Comparison of ENCODE assay signal across 20 mouse cellular contexts in the genomic region with DNA sequence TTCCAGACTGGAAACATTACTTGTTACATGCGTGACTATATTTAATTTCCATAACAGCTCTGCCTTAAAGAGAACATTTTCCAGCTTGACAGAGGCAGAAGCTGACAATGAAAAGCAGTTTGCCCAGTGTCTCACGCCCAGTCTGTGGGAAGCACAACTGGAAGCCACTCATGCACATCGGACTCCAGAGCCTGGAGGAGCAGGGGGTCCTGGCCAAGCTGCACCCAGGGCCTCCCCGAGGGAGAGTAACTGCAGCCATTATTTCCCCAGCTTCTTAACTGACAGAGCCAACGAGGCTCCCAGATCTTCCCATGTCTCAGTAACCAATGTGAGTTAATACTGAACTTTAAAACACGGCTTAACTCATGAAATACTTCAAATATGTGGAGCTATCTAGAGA.
DNase-seq lines count a peak whose midpoint lies in the region; ATAC-seq and TF ChIP-seq lines count a peak whose summit lies in the region.
"Had no signal": no experiment of that assay in that cellular context is flagged by ENCODE, and none has a peak within 500 bp of the region (broad histone marks: within the 10 kb centered on the region; RNA-seq: fewer than 3 reads in every experiment).

No protein-coding gene starts in this region.

- H3K4me1 ChIP-seq in heart, embryonic 11.5 days (ENCODE audit: control insufficient read depth, insufficient read depth, low read length) = peaks cover 6% of the 10 kb centered on the region
- H3K4me1 ChIP-seq in intestine, embryonic 14.5 days (replicated peaks; ENCODE audit: control insufficient read depth, insufficient read depth, low read length) = peaks cover 11% of the 10 kb centered on the region
- no peaks in the 10 kb centered on the region for H3K4me1 ChIP-seq in intestine, postnatal 0 days (replicated peaks; ENCODE audit: control insufficient read depth, insufficient read depth, low read length)
- H3K4me1 ChIP-seq in lung, embryonic 14.5 days (ENCODE audit: insufficient read depth) = peaks cover 10% of the 10 kb centered on the region
- H3K4me1 ChIP-seq in lung, postnatal 0 days (ENCODE audit: insufficient read depth, low read depth, low read length) = 0 out of 2 replicates have a peak, but pooled peaks cover 5% of the 10 kb centered on the region

- H3K36me3 ChIP-seq in heart, embryonic 11.5 days (ENCODE audit: control insufficient read depth, insufficient read depth, low read length) = no peaks in the 10 kb centered on the region
- no peaks in the 10 kb centered on the region for H3K36me3 ChIP-seq in intestine, embryonic 14.5 days (ENCODE audit: control insufficient read depth, insufficient read depth, low read length)
- H3K36me3 ChIP-seq in intestine, postnatal 0 days (ENCODE audit: control insufficient read depth, insufficient read depth) = no peaks in the 10 kb centered on the region
- no peaks in the 10 kb centered on the region for H3K36me3 ChIP-seq in lung, embryonic 14.5 days (ENCODE audit: insufficient read depth)
- no peaks in the 10 kb centered on the region for H3K36me3 ChIP-seq in lung, postnatal 0 days (ENCODE audit: insufficient read depth, low read length)
- H3K36me3 ChIP-seq: forebrain, embryonic 12.5 days had no signal

- no peak overlapping the region for H3K4me2 ChIP-seq in heart, embryonic 11.5 days
- H3K4me2 ChIP-seq in intestine, embryonic 14.5 days (ENCODE audit: low read length) = no peak overlapping the region
- no peak overlapping the region for H3K4me2 ChIP-seq in intestine, postnatal 0 days (replicated peaks; ENCODE audit: low read depth)
- no peak overlapping the region for H3K4me2 ChIP-seq in lung, embryonic 14.5 days
- H3K4me2 ChIP-seq in lung, postnatal 0 days (replicated peaks; ENCODE audit: low read depth, low read length) = no peak overlapping the region
- H3K4me2 ChIP-seq: forebrain, embryonic 12.5 days had no signal

- WGBS in heart, embryonic 11.5 days (ENCODE audit: insufficient replicate concordance) = 56% methylated on average over 6 of the region's 6 CpGs
- 51% methylated on average over 6 of the region's 6 CpGs for WGBS in intestine, embryonic 14.5 days
- WGBS in intestine, postnatal 0 days = 61% methylated on average over 6 of the region's 6 CpGs
- WGBS in lung, embryonic 14.5 days = 41% methylated on average over 6 of the region's 6 CpGs
- 42% methylated on average over 6 of the region's 6 CpGs for WGBS in lung, postnatal 0 days

- no peak overlapping the region for H3K4me3 ChIP-seq in heart, embryonic 11.5 days (ENCODE audit: low read depth, low read length)
- H3K4me3 ChIP-seq in intestine, embryonic 14.5 days (ENCODE audit: low read depth, low read length) = no peak overlapping the region
- H3K4me3 ChIP-seq in intestine, postnatal 0 days (ENCODE audit: low read depth, low read length) = no peak overlapping the region
- no peak overlapping the region for H3K4me3 ChIP-seq in lung, embryonic 14.5 days (ENCODE audit: low read depth, low read length)
- no peak overlapping the region for H3K4me3 ChIP-seq in lung, postnatal 0 days (ENCODE audit: low read depth, low read length)
- H3K4me3 ChIP-seq: forebrain, embryonic 12.5 days had no signal

- TF ChIP-seq CTCF in intestine, postnatal 0 days (IDR thresholded peaks at IDR 0.05; ENCODE audit: low read depth) = no peak
- no peak for TF ChIP-seq CTCF in lung, embryonic 14.5 days (IDR thresholded peaks at IDR 0.05; ENCODE audit: low read depth)
- TF ChIP-seq CTCF in lung, postnatal 0 days (IDR thresholded peaks at IDR 0.05) = no peak

- no peak for DNase-seq in heart, postnatal 14 days
- no peak for DNase-seq in intestine, embryonic 14.5 days (ENCODE audit: low spot score)
- no peak for DNase-seq in lung, embryonic 14.5 days
- DNase-seq in lung, postnatal 0 days (ENCODE audit: low spot score) = no peak
- no peak for DNase-seq in ovary, postnatal 10 days (ENCODE audit: low spot score)
- DNase-seq: adrenal gland, postnatal 36 days; cerebellum, adult 9-10 months; gastrocnemius, postnatal 36 days; kidney, adult 2 months; left cerebral cortex, postnatal 4 days; lung, postnatal 4 days; midbrain, embryonic 14.5 days; right cerebral cortex, postnatal 14 days; thymus, adult 2 months; thymus, postnatal 4 days had no signal

- TF ChIP-seq EP300 in lung, postnatal 0 days (IDR thresholded peaks at IDR 0.05) = no peak

- H3K27me3 ChIP-seq in heart, embryonic 11.5 days (ENCODE audit: control insufficient read depth, insufficient read depth, low read length) = peaks cover 32% of the 10 kb centered on the region
- H3K27me3 ChIP-seq in intestine, embryonic 14.5 days (replicated peaks; ENCODE audit: control insufficient read depth, insufficient read depth, low read length) = no peaks in the 10 kb centered on the region
- no peaks in the 10 kb centered on the region for H3K27me3 ChIP-seq in intestine, postnatal 0 days (replicated peaks; ENCODE audit: control insufficient read depth, insufficient read depth, low read length)
- no peaks in the 10 kb centered on the region for H3K27me3 ChIP-seq in lung, embryonic 14.5 days (ENCODE audit: insufficient read depth, low read length)
- no peaks in the 10 kb centered on the region for H3K27me3 ChIP-seq in lung, postnatal 0 days (replicated peaks; ENCODE audit: insufficient read depth, low read length)

- intact Hi-C loops in heart, postnatal 14 days (cut with DNase I) = no loop called here

- no peak for ATAC-seq in heart, embryonic 11.5 days (replicated peaks; ENCODE audit: insufficient number of reproducible peaks, low FRiP score, low TSS enrichment)
- ATAC-seq in intestine, embryonic 14.5 days (replicated peaks; ENCODE audit: low FRiP score, low TSS enrichment, low read depth) = no peak
- no peak for ATAC-seq in intestine, postnatal 0 days
- no peak for ATAC-seq in lung, embryonic 14.5 days (ENCODE audit: insufficient read depth)
- no peak for ATAC-seq in lung, postnatal 0 days
- ATAC-seq: hindbrain, postnatal 0 days had no signal

- no peak overlapping the region for H3K9ac ChIP-seq in heart, embryonic 11.5 days (ENCODE audit: low read depth, low read length)
- no peak overlapping the region for H3K9ac ChIP-seq in intestine, embryonic 14.5 days (ENCODE audit: low read length)
- no peak overlapping the region for H3K9ac ChIP-seq in intestine, postnatal 0 days (ENCODE audit: low read depth, low read length)
- H3K9ac ChIP-seq in lung, embryonic 14.5 days = no peak overlapping the region
- H3K9ac ChIP-seq in lung, postnatal 0 days (replicated peaks; ENCODE audit: low read depth) = no peak overlapping the region
- H3K9ac ChIP-seq: forebrain, embryonic 12.5 days had no signal

- H3K27ac ChIP-seq in heart, embryonic 11.5 days (ENCODE audit: low read depth, low read length) = peak overlapping the region; percentile 29; the same call in 1 of the 2 replicates
- 0 out of 2 replicates have a peak overlapping the region, but pooled peaks have one; percentile 18 for H3K27ac ChIP-seq in intestine, embryonic 14.5 days (ENCODE audit: low read depth)
- H3K27ac ChIP-seq in intestine, postnatal 0 days (ENCODE audit: low read depth, low read length) = no peak overlapping the region
- H3K27ac ChIP-seq in lung, embryonic 14.5 days (ENCODE audit: low read depth) = peak overlapping the region; percentile 42; the same call in 1 of the 2 replicates
- H3K27ac ChIP-seq in lung, postnatal 0 days (ENCODE audit: low read length) = no peak overlapping the region
- H3K27ac ChIP-seq: forebrain, embryonic 12.5 days; hindbrain, postnatal 0 days; stomach, postnatal 0 days had no signal

- no peaks in the 10 kb centered on the region for H3K9me3 ChIP-seq in heart, embryonic 11.5 days (replicated peaks; ENCODE audit: control insufficient read depth, low read length)
- no peaks in the 10 kb centered on the region for H3K9me3 ChIP-seq in intestine, embryonic 14.5 days (ENCODE audit: control insufficient read depth, low read length)
- H3K9me3 ChIP-seq in intestine, postnatal 0 days (ENCODE audit: control insufficient read depth) = no peaks in the 10 kb centered on the region
- no peaks in the 10 kb centered on the region for H3K9me3 ChIP-seq in lung, embryonic 14.5 days (ENCODE audit: low read depth, low read length)
- no peaks in the 10 kb centered on the region for H3K9me3 ChIP-seq in lung, postnatal 0 days (ENCODE audit: low read length)
- H3K9me3 ChIP-seq: forebrain, embryonic 12.5 days had no signal

Comparison
In these comparisons a context has a peak if more than half of its experiments do, and no peak if none do; other contexts are left out.
1. H3K27ac ChIP-seq: peak in heart, embryonic 11.5 days (single experiment), intestine, embryonic 14.5 days (single experiment) and lung, embryonic 14.5 days (single experiment); none in intestine, postnatal 0 days (single experiment) and lung, postnatal 0 days (single experiment).